In genomic region chr14:57571155-57572133, GRCm38 (mm10) we compare ENCODE assay signal across 8 mouse cellular contexts. TPM values are rescaled to one million over a fixed set of nuclear protein-coding genes. Genes with fewer than 3 reads are reported as not detected.
DNase-seq lines count a peak whose midpoint lies in the region; ATAC-seq and TF ChIP-seq lines count a peak whose summit lies in the region.

Gene Eef1akmt1 (minus strand): TSS chr14:57571612.

- peak within 1 kb of the TSS; percentile 65 for H3K27ac ChIP-seq in embryonic facial prominence, embryonic 13.5 days
- peak within 1 kb of the TSS; percentile 77; the same call in 1 of the 2 replicates for H3K27ac ChIP-seq in kidney, adult 2 months (ENCODE audit: insufficient read depth, low read depth, low read length)
- peak within 1 kb of the TSS; percentile 76; the same call in 1 of the 2 replicates for H3K27ac ChIP-seq in limb, embryonic 12.5 days
- peak within 1 kb of the TSS; percentile 67 for H3K27ac ChIP-seq in midbrain, embryonic 15.5 days
- peak within 1 kb of the TSS; percentile 71 for H3K27ac ChIP-seq in spleen, adult 2 months (ENCODE audit: insufficient read depth, low read length)

- H3K4me1 ChIP-seq in embryonic facial prominence, embryonic 13.5 days, result peaks cover 6% of the 10 kb centered on the region
- peaks cover 10% of the 10 kb centered on the region for H3K4me1 ChIP-seq in kidney, adult 2 months (ENCODE audit: control insufficient read depth, insufficient read depth, low read length)
- peaks cover 4% of the 10 kb centered on the region for H3K4me1 ChIP-seq in limb, embryonic 12.5 days (replicated peaks)
- peaks cover 6% of the 10 kb centered on the region for H3K4me1 ChIP-seq in midbrain, embryonic 15.5 days
- no peaks in the 10 kb centered on the region for H3K4me1 ChIP-seq in spleen, adult 2 months (ENCODE audit: control insufficient read depth, insufficient read depth, insufficient read length)

- peaks cover 9% of the 10 kb centered on the region for H3K36me3 ChIP-seq in embryonic facial prominence, embryonic 13.5 days
- H3K36me3 ChIP-seq in kidney, adult 2 months (ENCODE audit: control insufficient read depth, insufficient read depth, low read length), result no peaks in the 10 kb centered on the region
- peaks cover 10% of the 10 kb centered on the region for H3K36me3 ChIP-seq in limb, embryonic 12.5 days
- H3K36me3 ChIP-seq in midbrain, embryonic 15.5 days (replicated peaks), result no peaks in the 10 kb centered on the region
- no peaks in the 10 kb centered on the region for H3K36me3 ChIP-seq in spleen, adult 2 months (ENCODE audit: control insufficient read depth, insufficient read depth, low read length)

- ATAC-seq in embryonic facial prominence, embryonic 13.5 days (ENCODE audit: insufficient number of reproducible peaks, insufficient read depth, low FRiP score, low TSS enrichment, low read depth), result peak; percentile 97
- ATAC-seq in limb, embryonic 12.5 days (ENCODE audit: insufficient number of reproducible peaks, insufficient read depth, low FRiP score, low TSS enrichment, low read depth), result peak; percentile 98
- ATAC-seq in midbrain, embryonic 15.5 days (replicated peaks), result peak; percentile 100

- peaks cover 7% of the 10 kb centered on the region; the same call in 1 of the 2 replicates for H3K9me3 ChIP-seq in embryonic facial prominence, embryonic 13.5 days
- H3K9me3 ChIP-seq in limb, embryonic 12.5 days, result no peaks in the 10 kb centered on the region; the same call in 1 of the 2 replicates
- no peaks in the 10 kb centered on the region for H3K9me3 ChIP-seq in midbrain, embryonic 15.5 days

- peak within 1 kb of the TSS; percentile 79 for H3K9ac ChIP-seq in embryonic facial prominence, embryonic 13.5 days
- H3K9ac ChIP-seq in limb, embryonic 12.5 days (replicated peaks), result peak within 1 kb of the TSS; percentile 65
- peak within 1 kb of the TSS; percentile 84 for H3K9ac ChIP-seq in midbrain, embryonic 15.5 days

- peak within 1 kb of the TSS; percentile 67 for H3K4me3 ChIP-seq in embryonic facial prominence, embryonic 13.5 days
- peak within 1 kb of the TSS; percentile 96 for H3K4me3 ChIP-seq in kidney, adult 2 months (ENCODE audit: insufficient read depth, low read depth, low read length)
- peak within 1 kb of the TSS; percentile 61 for H3K4me3 ChIP-seq in limb, embryonic 12.5 days (replicated peaks)
- peak within 1 kb of the TSS; percentile 63 for H3K4me3 ChIP-seq in midbrain, embryonic 15.5 days
- peak within 1 kb of the TSS; percentile 94 for H3K4me3 ChIP-seq in spleen, adult 2 months (ENCODE audit: extremely low read depth, insufficient read depth, insufficient read length)

- DNase-seq in 3134 (ENCODE audit: extremely low read depth, insufficient read length, low spot score), result peak; percentile 91
- DNase-seq in adrenal gland, postnatal 36 days, result peak; percentile 98 to 99
- peak; percentile 97 to 98 for DNase-seq in heart, adult 18-20 months
- peak; percentile 97 for DNase-seq in kidney, adult 2 months
- DNase-seq in spleen, adult 2 months (ENCODE audit: low read depth in 1 of 2, low spot score in 2 of 2), result peak; percentile 84 to 96

- H3K4me2 ChIP-seq in embryonic facial prominence, embryonic 13.5 days, result peak within 1 kb of the TSS; percentile 69
- peak within 1 kb of the TSS; percentile 61 for H3K4me2 ChIP-seq in limb, embryonic 12.5 days
- peak within 1 kb of the TSS; percentile 48 for H3K4me2 ChIP-seq in midbrain, embryonic 15.5 days

- no peak for TF ChIP-seq CTCF in kidney, adult 2 months (conservative IDR thresholded peaks at IDR 0.05; ENCODE audit: insufficient read depth, insufficient read length, low read depth, low read length)
- TF ChIP-seq CTCF in spleen, adult 2 months (IDR thresholded peaks at IDR 0.05; ENCODE audit: extremely low read depth, insufficient read depth, insufficient read length, insufficient replicate concordance), result no peak

- peak; percentile 63 for TF ChIP-seq POLR2A in kidney, adult 2 months (IDR thresholded peaks at IDR 0.05; ENCODE audit: low read depth, low read length)
- TF ChIP-seq POLR2A in spleen, adult 2 months (IDR thresholded peaks at IDR 0.05; ENCODE audit: low read depth, low read length), result peak; percentile 74; the same call in 1 of the 2 replicates

- no peaks in the 10 kb centered on the region for H3K27me3 ChIP-seq in embryonic facial prominence, embryonic 13.5 days
- no peaks in the 10 kb centered on the region for H3K27me3 ChIP-seq in kidney, adult 2 months (replicated peaks; ENCODE audit: control insufficient read depth, insufficient read depth, low read length)
- no peaks in the 10 kb centered on the region for H3K27me3 ChIP-seq in limb, embryonic 12.5 days
- no peaks in the 10 kb centered on the region for H3K27me3 ChIP-seq in midbrain, embryonic 15.5 days (replicated peaks)
- H3K27me3 ChIP-seq in spleen, adult 2 months (ENCODE audit: control insufficient read depth, insufficient read depth, low read length), result no peaks in the 10 kb centered on the region

- WGBS in embryonic facial prominence, embryonic 13.5 days, result 9% methylated on average over 35 of the region's 35 CpGs
- WGBS in kidney, adult 2 months, result 6% methylated on average over 35 of the region's 35 CpGs
- 10% methylated on average over 35 of the region's 35 CpGs for WGBS in limb, embryonic 12.5 days
- WGBS in midbrain, embryonic 15.5 days, result 9% methylated on average over 35 of the region's 35 CpGs
- WGBS in spleen, adult 2 months, result 3% methylated on average over 35 of the region's 35 CpGs

RNA-seq across cellular contexts. Expression of gene Eef1akmt1, which starts in this region (rescaled TPM):
- total RNA-seq in adrenal gland, postnatal 36 days (2021), result 10 to 100 TPM; 26.4 to 27.5 TPM
- 100 and 108 TPM in 2 replicates for polyA plus RNA-seq in embryonic facial prominence, embryonic 13.5 days (2015; fragmentation: Nextera tagmentation; extraction: Ambion mirVana)
- 10 to 100 TPM; 36.6 to 38.3 TPM for total RNA-seq in heart, adult 18-20 months (2021)
- 21.7 and 24.4 TPM in 2 replicates for polyA plus RNA-seq in kidney, adult 2 months (2012; rRNA removed)
- 100 and 110 TPM in 2 replicates for polyA plus RNA-seq in limb, embryonic 12.5 days (2016; fragmentation: Nextera tagmentation; extraction: Ambion mirVana)
- 87.8 and 89.4 TPM in 2 replicates for polyA plus RNA-seq in midbrain, embryonic 15.5 days (2015; fragmentation: Nextera tagmentation; extraction: Ambion mirVana)
- polyA plus RNA-seq in spleen, adult 2 months (2012; rRNA removed), result 6.4 and 7.8 TPM in 2 replicates

Comparison
In these comparisons a context has a peak if more than half of its experiments do, and no peak if none do; other contexts are left out.
1. Peak in every context shown above with its lines: DNase-seq, ATAC-seq, H3K4me3 ChIP-seq and H3K27ac ChIP-seq.